Mouse (Mus musculus): Measurements from ENCODE around the gene Mlst8. TPM values are rescaled to one million over a fixed set of nuclear protein-coding genes. Genes with fewer than 3 reads are reported as not detected.
"Not testable (repeated sequence)": the region's sequence is repeated elsewhere in the genome, so short reads cannot be mapped to it uniquely, and the experiment has no call there.

Mlst8 gene
- total RNA-seq, 2 experiments from 2014 or later = 34.5 to 37.1 TPM

GRCm38 (mm10) chr17:24429201-24429983 is 49.5 kb downstream of the Mlst8 start:
- TF ChIP-seq CTCF (IDR thresholded peaks at IDR 0.05) = no peak
- Histone ChIP-seq H3K4me3 (no peak overlapping the region), H3K27ac (peak overlapping the region; percentile 44; the same call in 1 of the 2 replicates)
- no peak for DNase-seq (ENCODE audit: extremely low spot score in 1 of 2, low spot score in 2 of 2)
- intact Hi-C loops (cut with DNase I) = no loop called here

- DNase-seq (ENCODE audit: extremely low spot score in 1 of 2, low spot score in 2 of 2) = no peak
- peak overlapping the region; percentile 76 for H3K4me3 ChIP-seq
- peak overlapping the region; percentile 84 for H3K27ac ChIP-seq
- intact Hi-C loops (cut with DNase I) = no loop called here
- TF ChIP-seq CTCF (IDR thresholded peaks at IDR 0.05) = no peak
Measured at GRCm38 (mm10) chr17:24427170-24427557, 51.7 kb downstream of the Mlst8 start.

GRCm38 (mm10) chr17:24426471-24427169 is 52.3 kb downstream of the Mlst8 start, which contains the start of gene Eci1:
Eci1 (plus strand) TSS chr17:24426641.
- H3K4me3 ChIP-seq = peak within 1 kb of the TSS; percentile 76
- TF ChIP-seq CTCF (IDR thresholded peaks at IDR 0.05) = no peak
- peak within 1 kb of the TSS; percentile 84 for H3K27ac ChIP-seq
- intact Hi-C loops (cut with DNase I) = no loop called here
- DNase-seq (ENCODE audit: extremely low spot score in 1 of 2, low spot score in 2 of 2) = peak; percentile 86 to 87

- TF ChIP-seq CTCF (IDR thresholded peaks at IDR 0.05) = no peak
- H3K4me3 ChIP-seq = no peak overlapping the region
- peak overlapping the region; percentile 84; the same call in 1 of the 2 replicates for H3K27ac ChIP-seq
- intact Hi-C loops (cut with DNase I) = no loop called here
- DNase-seq (ENCODE audit: extremely low spot score in 1 of 2, low spot score in 2 of 2) = no peak
Measured at GRCm38 (mm10) chr17:24425905-24426304, 53.0 kb downstream of the Mlst8 start.

- H3K27ac ChIP-seq; H3K4me3 ChIP-seq; intact Hi-C loops (cut with DNase I); DNase-seq (ENCODE audit: extremely low spot score in 1 of 2, low spot score in 2 of 2): not testable (repeated sequence)
Measured at GRCm38 (mm10) chr17:24425326-24425725, 53.6 kb downstream of the Mlst8 start.

GRCm38 (mm10) chr17:24424489-24424888 is 54.4 kb downstream of the Mlst8 start:
- no peak for TF ChIP-seq CTCF (IDR thresholded peaks at IDR 0.05)
- DNase-seq (ENCODE audit: extremely low spot score in 1 of 2, low spot score in 2 of 2) = no peak
- intact Hi-C loops (cut with DNase I) = no loop called here
- Histone ChIP-seq H3K27ac (no peak overlapping the region), H3K4me3 (no peak overlapping the region)

Other genes starting within 250 kb of the Mlst8 start
- 1 to 10 TPM; 7.9 to 8.8 TPM for gene Ccnf, start 227.6 kb downstream of the Mlst8 start, total RNA-seq (2021)
- 1 to 10 TPM; 1.3 to 1.7 TPM for gene Abca17, start 128.0 kb downstream of the Mlst8 start, total RNA-seq (2021)
- 10 to 100 TPM; 76.7 to 78.5 TPM for gene Abca3, start 127.1 kb downstream of the Mlst8 start, total RNA-seq (2021)
- gene Rnps1, start 64.5 kb downstream of the Mlst8 start, total RNA-seq (2021) = 100 to 1,000 TPM; 131 to 142 TPM
- 10 to 100 TPM; 24.4 to 26.2 TPM for gene Eci1, start 52.4 kb downstream of the Mlst8 start, total RNA-seq (2021)
- 10 to 100 TPM in 1 of 2 experiments, 1 to 10 TPM in 1; 6.8 to 14.8 TPM for gene Dnase1l2, start 36.0 kb downstream of the Mlst8 start, total RNA-seq (2021)
- 10 to 100 TPM; 37.7 to 41.7 TPM for gene E4f1, start 8.8 kb downstream of the Mlst8 start, total RNA-seq (2021)
- 10 to 100 TPM; 65.8 to 69.6 TPM for gene Pgp, start 8.7 kb downstream of the Mlst8 start, total RNA-seq (2021)
- 1 to 10 TPM; 1.7 to 1.9 TPM for gene Bricd5, start 5.2 kb downstream of the Mlst8 start, total RNA-seq (2021)
- gene Caskin1, start 9.5 kb upstream of the Mlst8 start, total RNA-seq (2021) = 100 to 1,000 TPM; 134 to 144 TPM
- 10 to 100 TPM; 81.3 to 85.3 TPM for gene Traf7, start 48.9 kb upstream of the Mlst8 start, total RNA-seq (2021)
- gene Rab26, start 55.1 kb upstream of the Mlst8 start, total RNA-seq (2021) = 10 to 100 TPM; 53.6 to 54.1 TPM
- gene Pkd1, start 70.8 kb upstream of the Mlst8 start, total RNA-seq (2021) = 10 to 100 TPM; 89.1 to 97.5 TPM
- gene Tsc2, start 153.6 kb upstream of the Mlst8 start, total RNA-seq (2021) = 100 to 1,000 TPM; 140 to 159 TPM
- gene Nthl1, start 153.6 kb upstream of the Mlst8 start, total RNA-seq (2021) = 1 to 10 TPM; 5.5 to 5.7 TPM
- gene Slc9a3r2, start 171.2 kb upstream of the Mlst8 start, total RNA-seq (2021) = 10 to 100 TPM; 50.2 to 51.0 TPM
- gene Npw, start 179.4 kb upstream of the Mlst8 start, total RNA-seq (2021) = 1 to 10 TPM in 1 of 2 experiments, under 1 TPM in 1; 0.58 to 1.4 TPM
- 10 to 100 TPM; 41.6 to 49.0 TPM for gene Zfp598, start 190.6 kb upstream of the Mlst8 start, total RNA-seq (2021)
- 100 to 1,000 TPM; 177 to 188 TPM for gene Syngr3, start 210.9 kb upstream of the Mlst8 start, total RNA-seq (2021)
- gene Gfer, start 217.1 kb upstream of the Mlst8 start, total RNA-seq (2021) = 10 to 100 TPM; 20.0 to 23.2 TPM
- gene Noxo1, start 217.2 kb upstream of the Mlst8 start, total RNA-seq (2021) = 1 to 10 TPM; 3.2 to 3.9 TPM
- gene Tbl3, start 228.6 kb upstream of the Mlst8 start, total RNA-seq (2021) = 10 to 100 TPM; 24.7 to 26.4 TPM
- gene Rnf151, start 239.0 kb upstream of the Mlst8 start, total RNA-seq (2021) = 1 to 10 TPM in 1 of 2 experiments, not detected in 1; 1.1 TPM
- 100 to 1,000 TPM; 284 to 288 TPM for gene Rps2, start 239.0 kb upstream of the Mlst8 start, total RNA-seq (2021)
- 100 to 1,000 TPM; 208 to 222 TPM for gene Ndufb10, start 245.4 kb upstream of the Mlst8 start, total RNA-seq (2021)
- gene Rpl3l, start 248.7 kb upstream of the Mlst8 start, total RNA-seq (2021) = under 1 TPM; 0.34 to 0.68 TPM